Mouse (Mus musculus): ENCODE data around the gene Slc12a5.

The Slc12a5 gene

GRCm38 (mm10) chr2:165027163-165027562 is 66.6 kb downstream of the Slc12a5 start:
- DNase-seq (ENCODE audit: low read depth, low spot score), result no peak

- no peak for DNase-seq (ENCODE audit: low read depth, low spot score)
These were observed 71.9 kb downstream of the Slc12a5 start for GRCm38 (mm10) chr2:165032533-165032932.

GRCm38 (mm10) chr2:165033306-165033705 is 72.7 kb downstream of the Slc12a5 start:
- DNase-seq (ENCODE audit: low read depth, low spot score), result no peak

- DNase-seq (ENCODE audit: low read depth, low spot score), result peak; percentile 89
These were observed 73.8 kb downstream of the Slc12a5 start, which contains the start of gene Ncoa5 for GRCm38 (mm10) chr2:165034131-165035057. Ncoa5 (minus strand) TSS chr2:165034867.

GRCm38 (mm10) chr2:165035058-165035431 is 74.4 kb downstream of the Slc12a5 start:
- DNase-seq (ENCODE audit: low read depth, low spot score), result no peak

GRCm38 (mm10) chr2:165037415-165037814 is 76.8 kb downstream of the Slc12a5 start:
- no peak for DNase-seq (ENCODE audit: low read depth, low spot score)

GRCm38 (mm10) chr2:165042126-165042525 is 81.5 kb downstream of the Slc12a5 start:
- no peak for DNase-seq (ENCODE audit: low read depth, low spot score)

GRCm38 (mm10) chr2:165043090-165043636 is 82.6 kb downstream of the Slc12a5 start:
- no peak for DNase-seq (ENCODE audit: low read depth, low spot score)

GRCm38 (mm10) chr2:165043729-165044128 is 83.1 kb downstream of the Slc12a5 start:
- no peak for DNase-seq (ENCODE audit: low read depth, low spot score)

- no peak for DNase-seq (ENCODE audit: low read depth, low spot score)
These were observed 88.4 kb downstream of the Slc12a5 start for GRCm38 (mm10) chr2:165049044-165049443.
